Mouse (Mus musculus): ENCODE data around the gene Olfr99. TPM values are rescaled to one million over a fixed set of nuclear protein-coding genes. Genes with fewer than 3 reads are reported as not detected.
"Not testable (repeated sequence)": the region's sequence is repeated elsewhere in the genome, so short reads cannot be mapped to it uniquely, and the experiment has no call there.

Gene Olfr99
- polyA plus RNA-seq, 1 experiment, result not detected

- Histone ChIP-seq H3K4me3 (ENCODE audit: control insufficient read depth, insufficient read depth, low read length) (no peak overlapping the region), H3K4me1 (replicated peaks; ENCODE audit: control insufficient read depth, insufficient read depth, low read length) (no peaks in the 10 kb centered on the region), H3K36me3 (ENCODE audit: control insufficient read depth, insufficient read depth, low read length) (no peaks in the 10 kb centered on the region), H3K27me3 (ENCODE audit: control insufficient read depth, insufficient read depth, low read length) (no peaks in the 10 kb centered on the region), H3K27ac (ENCODE audit: control insufficient read depth, insufficient read depth, low read length) (no peak overlapping the region)
- TF ChIP-seq POLR2A (IDR thresholded peaks at IDR 0.05; ENCODE audit: control insufficient read depth, extremely low read depth, insufficient read depth, low read length, poor library complexity) (no peak), CTCF (IDR thresholded peaks at IDR 0.05; ENCODE audit: borderline replicate concordance, control insufficient read depth, extremely low read depth, insufficient read depth, low read length, poor library complexity) (no peak)
- peak; percentile 69 for DNase-seq
- WGBS, result 5% methylated on average over 5 of the region's 5 CpGs
These were observed 36.5 kb downstream of the Olfr99 start for GRCm38 (mm10) chr17:37246715-37247114.

- 65% methylated on average over 3 of the region's 3 CpGs for WGBS
- Histone ChIP-seq H3K27ac (ENCODE audit: control insufficient read depth, insufficient read depth, low read length) (no peak overlapping the region), H3K4me1 (replicated peaks; ENCODE audit: control insufficient read depth, insufficient read depth, low read length) (no peaks in the 10 kb centered on the region), H3K4me3 (ENCODE audit: control insufficient read depth, insufficient read depth, low read length) (no peak overlapping the region), H3K36me3 (ENCODE audit: control insufficient read depth, insufficient read depth, low read length) (no peaks in the 10 kb centered on the region), H3K27me3 (ENCODE audit: control insufficient read depth, insufficient read depth, low read length) (no peaks in the 10 kb centered on the region)
- no peak for DNase-seq
- no peak for TF ChIP-seq CTCF (IDR thresholded peaks at IDR 0.05; ENCODE audit: borderline replicate concordance, control insufficient read depth, extremely low read depth, insufficient read depth, low read length, poor library complexity)
These were observed 41.1 kb downstream of the Olfr99 start for GRCm38 (mm10) chr17:37242198-37242597.

- not testable (repeated sequence) for H3K4me1 ChIP-seq (replicated peaks; ENCODE audit: control insufficient read depth, insufficient read depth, low read length); H3K27me3 ChIP-seq (ENCODE audit: control insufficient read depth, insufficient read depth, low read length); H3K36me3 ChIP-seq (ENCODE audit: control insufficient read depth, insufficient read depth, low read length); H3K27ac ChIP-seq (ENCODE audit: control insufficient read depth, insufficient read depth, low read length); DNase-seq; H3K4me3 ChIP-seq (ENCODE audit: control insufficient read depth, insufficient read depth, low read length)
- 94% methylated on average over 2 of the region's 2 CpGs for WGBS
These were observed 46.0 kb downstream of the Olfr99 start, which contains the start of gene Olfr97 for GRCm38 (mm10) chr17:37237230-37237629. Gene Olfr97, minus strand, starts transcription at chr17:37237330.

Other genes with a start within 250 kb of the Olfr99 start
- gene Gabbr1, start 237.5 kb downstream of the Olfr99 start, polyA plus RNA-seq (2012; rRNA removed), result 124 and 135 TPM in 2 replicates
- not detected in 2 replicates for gene Olfr90, start 195.0 kb downstream of the Olfr99 start, polyA plus RNA-seq (2012; rRNA removed)
- not detected in 2 replicates for gene Olfr91, start 185.2 kb downstream of the Olfr99 start, polyA plus RNA-seq (2012; rRNA removed)
- gene Olfr92, start 163.4 kb downstream of the Olfr99 start, polyA plus RNA-seq (2012; rRNA removed), result not detected in 2 replicates
- 0.09 TPM in 1 of 2 replicates, not detected in the other for gene Olfr93, start 122.0 kb downstream of the Olfr99 start, polyA plus RNA-seq (2012; rRNA removed)
- gene Ubd, start 89.6 kb downstream of the Olfr99 start, polyA plus RNA-seq (2012; rRNA removed), result 34.0 and 39.1 TPM in 2 replicates
- not detected in 2 replicates for gene Olfr94, start 82.5 kb downstream of the Olfr99 start, polyA plus RNA-seq (2012; rRNA removed)
- 0.03 TPM in 1 of 2 replicates, not detected in the other for gene Olfr95, start 70.3 kb downstream of the Olfr99 start, polyA plus RNA-seq (2012; rRNA removed)
- not detected in 2 replicates for gene Olfr96, start 63.3 kb downstream of the Olfr99 start, polyA plus RNA-seq (2012; rRNA removed)
- gene Olfr97, start 46.1 kb downstream of the Olfr99 start, polyA plus RNA-seq (2012; rRNA removed), result not detected in 2 replicates
- gene Olfr98, start 19.7 kb downstream of the Olfr99 start, polyA plus RNA-seq (2012; rRNA removed), result not detected in 2 replicates
- 24.2 and 24.3 TPM in 2 replicates for gene H2-M3, start 13.2 kb downstream of the Olfr99 start, polyA plus RNA-seq (2012; rRNA removed)
- gene Olfr101, start 20.9 kb upstream of the Olfr99 start, polyA plus RNA-seq (2012; rRNA removed), result not detected in 2 replicates
- 0.19 TPM in 1 of 2 replicates, not detected in the other for gene Olfr102, start 33.6 kb upstream of the Olfr99 start, polyA plus RNA-seq (2012; rRNA removed)
- gene Olfr103, start 56.2 kb upstream of the Olfr99 start, polyA plus RNA-seq (2012; rRNA removed), result not detected in 2 replicates
- gene Olfr104-ps, start 76.1 kb upstream of the Olfr99 start, polyA plus RNA-seq (2012; rRNA removed), result not detected in 2 replicates
- not detected in 2 replicates for gene Olfr105-ps, start 95.6 kb upstream of the Olfr99 start, polyA plus RNA-seq (2012; rRNA removed)
- not detected in 2 replicates for gene Olfr106-ps, start 106.9 kb upstream of the Olfr99 start, polyA plus RNA-seq (2012; rRNA removed)
- gene Olfr107, start 115.8 kb upstream of the Olfr99 start, polyA plus RNA-seq (2012; rRNA removed), result not detected in 2 replicates
- gene Olfr108, start 162.0 kb upstream of the Olfr99 start, polyA plus RNA-seq (2012; rRNA removed), result not detected in 2 replicates
- not detected in 2 replicates for gene Olfr109, start 175.5 kb upstream of the Olfr99 start, polyA plus RNA-seq (2012; rRNA removed)
- 20.8 and 24.8 TPM in 2 replicates for gene H2-M2, start 200.1 kb upstream of the Olfr99 start, polyA plus RNA-seq (2012; rRNA removed)
- 0.24 and 0.77 TPM in 2 replicates for gene Olfr110, start 209.0 kb upstream of the Olfr99 start, polyA plus RNA-seq (2012; rRNA removed)
- gene Olfr111, start 224.6 kb upstream of the Olfr99 start, polyA plus RNA-seq (2012; rRNA removed), result 2.5 and 3.4 TPM in 2 replicates